Mouse (Mus musculus): ENCODE measurements at regions not wholly inside any gene's neighbourhood (a gene's known extent, or its start where the extent isn't known, plus 50 kb on each side); places are given as distances from the start of the nearest gene placed in this dataset.

DNA sequence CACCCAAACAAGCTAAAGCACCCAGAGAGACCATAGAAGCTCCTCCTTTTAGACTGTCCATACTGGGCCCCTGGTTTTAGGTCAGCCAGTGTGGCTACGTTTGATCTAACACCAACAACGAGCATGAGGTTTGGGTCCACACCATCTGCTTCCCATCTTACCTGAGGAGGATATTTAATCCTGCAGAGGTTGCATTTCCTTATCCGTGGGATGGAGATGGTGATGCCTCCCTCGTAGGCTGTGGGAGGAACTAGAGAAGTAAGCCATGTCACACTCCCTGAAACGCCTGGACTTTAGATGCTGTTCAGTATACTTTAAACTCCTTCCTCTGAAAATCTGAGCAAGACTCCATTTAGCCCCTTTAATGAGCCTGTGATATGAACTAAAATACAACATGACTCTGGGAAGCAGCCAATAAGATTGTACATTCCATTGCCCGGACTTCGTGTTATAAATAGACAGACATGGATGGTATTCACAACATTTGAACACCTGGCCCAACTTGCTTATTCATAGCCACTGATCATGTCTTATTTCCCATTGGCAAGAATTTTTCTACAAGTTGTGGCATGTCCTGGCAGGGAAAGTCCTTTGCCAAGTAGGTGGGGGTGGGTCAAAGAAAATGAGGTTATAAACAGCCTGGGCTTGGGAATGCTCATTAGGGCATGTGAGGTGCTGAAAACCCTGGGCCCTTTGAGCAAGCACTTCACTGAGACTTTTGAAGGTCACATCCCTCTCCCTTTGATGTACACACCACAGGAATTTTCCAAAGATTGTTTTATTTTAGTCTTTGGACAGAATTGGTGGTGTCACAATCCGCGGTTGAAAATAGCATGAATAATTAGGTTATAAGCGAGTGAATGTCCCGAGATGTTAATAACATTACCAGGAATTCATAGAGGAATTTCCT, 89.7 kb upstream of the Pgrmc2 start:
- DNase-seq = no peak

- DNase-seq = no peak
Measured at GRCm38 (mm10) chr3:41171772-41172171, 88.9 kb upstream of the Pgrmc2 start.

GRCm38 (mm10) chr3:41171310-41171709, 88.5 kb upstream of the Pgrmc2 start:
- no peak for DNase-seq

DNA sequence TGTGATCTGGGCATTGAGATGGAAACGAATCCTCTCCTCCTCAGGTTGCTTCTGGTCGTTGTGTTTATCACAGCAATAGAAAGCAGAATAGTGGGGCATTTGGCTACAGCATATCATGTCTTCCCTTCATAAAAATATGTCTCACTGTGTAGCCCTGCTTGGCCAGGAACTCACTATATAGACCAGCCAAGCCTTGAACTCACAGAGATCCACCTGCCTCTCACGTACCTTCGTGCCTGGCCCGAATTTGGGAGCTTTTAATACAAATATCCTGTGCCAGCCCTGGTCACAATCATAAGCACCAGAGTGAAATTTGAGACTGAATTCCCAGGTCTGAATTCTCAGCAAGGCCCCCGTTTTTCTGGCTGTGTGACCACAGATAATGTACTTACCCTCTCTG, 87.7 kb upstream of the Pgrmc2 start:
- DNase-seq = no peak

- no peak for DNase-seq
Measured at GRCm38 (mm10) chr3:41169430-41169829, 86.6 kb upstream of the Pgrmc2 start.

- no peak for DNase-seq
Measured at GRCm38 (mm10) chr3:41168181-41168967, 85.5 kb upstream of the Pgrmc2 start.

DNA sequence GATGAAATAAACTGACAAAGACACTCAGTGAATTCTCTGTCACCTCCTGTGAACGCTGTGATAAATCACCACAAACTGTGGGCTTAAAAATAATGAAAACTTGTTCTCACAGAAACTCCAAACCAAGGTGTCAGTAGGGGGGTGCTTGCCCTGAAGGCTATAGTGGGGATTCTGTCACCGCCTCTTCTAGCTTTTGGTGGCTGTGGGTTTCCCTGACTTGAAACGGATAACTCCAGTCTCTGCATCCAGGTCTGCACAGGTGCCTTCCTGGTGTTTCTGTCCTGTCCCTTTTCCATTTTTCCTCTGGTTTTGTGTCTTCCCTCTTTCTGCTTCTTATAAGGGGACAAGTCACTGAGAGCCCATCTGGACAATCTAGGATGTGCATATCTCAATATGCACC, 84.6 kb upstream of the Pgrmc2 start:
- DNase-seq = no peak

DNA sequence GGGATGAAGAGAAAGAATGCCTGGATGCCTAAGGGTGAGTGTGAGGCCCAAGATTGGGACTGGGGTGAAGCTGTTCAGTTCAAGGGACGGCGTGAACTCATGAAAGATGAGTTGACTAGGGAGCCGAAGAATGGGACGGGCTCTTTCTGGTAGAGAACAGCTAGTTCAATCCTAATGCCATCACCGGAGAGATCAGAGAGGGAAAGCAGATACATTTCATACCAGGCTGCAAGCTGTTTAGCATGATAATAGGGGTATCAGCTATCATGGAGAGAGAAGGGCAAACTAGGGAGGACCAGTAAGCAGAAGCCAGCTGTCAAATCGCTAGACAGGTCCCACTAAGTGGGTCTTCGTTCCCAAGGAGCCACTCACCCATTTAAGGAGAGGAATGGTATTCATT, 81.9 kb upstream of the Pgrmc2 start:
- no peak for DNase-seq

DNA sequence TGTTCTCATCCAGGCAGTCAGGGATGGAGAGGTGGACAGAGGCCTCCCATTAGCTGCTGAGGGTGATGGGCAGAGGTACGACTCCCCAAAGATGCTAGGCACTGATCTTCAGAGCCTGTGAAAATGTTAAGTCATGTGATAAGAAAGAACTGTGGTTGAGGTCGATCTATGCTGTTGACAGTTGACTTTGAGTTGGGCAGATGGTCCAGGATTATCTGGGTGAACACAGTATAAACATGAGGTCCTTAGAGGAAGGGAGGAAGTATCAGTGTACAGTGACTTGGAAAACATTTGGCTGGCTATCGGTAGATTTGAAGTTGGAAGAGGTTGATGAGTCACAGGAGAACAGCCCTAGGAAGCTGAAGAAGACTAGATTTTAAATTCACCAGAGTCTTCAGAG, 80.9 kb upstream of the Pgrmc2 start:
- DNase-seq = no peak

GRCm38 (mm10) chr3:41162514-41162913, 79.7 kb upstream of the Pgrmc2 start:
- DNase-seq = no peak

GRCm38 (mm10) chr3:41160648-41161047, 77.8 kb upstream of the Pgrmc2 start:
- DNase-seq = no peak

GRCm38 (mm10) chr3:41158314-41158973, 75.6 kb upstream of the Pgrmc2 start:
- DNase-seq = no peak

- DNase-seq = no peak
Measured at GRCm38 (mm10) chr3:41157428-41157827, 74.6 kb upstream of the Pgrmc2 start.

DNA sequence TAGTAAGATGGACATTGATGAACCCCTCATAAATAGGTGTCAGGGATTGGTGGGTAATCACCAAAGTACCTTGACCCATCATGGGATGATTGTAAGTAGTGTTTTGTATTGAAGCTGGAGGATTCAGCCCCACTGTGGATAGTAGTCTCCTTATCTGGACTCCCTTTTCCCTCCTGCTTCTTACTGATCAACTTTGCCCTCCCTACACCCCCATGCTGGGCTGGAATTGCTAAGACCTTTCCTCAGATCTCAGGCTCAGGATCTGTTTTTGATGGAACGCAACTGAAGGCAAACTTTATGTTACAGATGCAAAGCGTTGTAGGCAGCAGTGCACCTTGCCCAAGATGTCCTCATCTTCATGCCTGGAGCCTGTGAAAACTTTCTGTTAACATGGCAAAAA, 73.7 kb upstream of the Pgrmc2 start:
- no peak for DNase-seq

DNA sequence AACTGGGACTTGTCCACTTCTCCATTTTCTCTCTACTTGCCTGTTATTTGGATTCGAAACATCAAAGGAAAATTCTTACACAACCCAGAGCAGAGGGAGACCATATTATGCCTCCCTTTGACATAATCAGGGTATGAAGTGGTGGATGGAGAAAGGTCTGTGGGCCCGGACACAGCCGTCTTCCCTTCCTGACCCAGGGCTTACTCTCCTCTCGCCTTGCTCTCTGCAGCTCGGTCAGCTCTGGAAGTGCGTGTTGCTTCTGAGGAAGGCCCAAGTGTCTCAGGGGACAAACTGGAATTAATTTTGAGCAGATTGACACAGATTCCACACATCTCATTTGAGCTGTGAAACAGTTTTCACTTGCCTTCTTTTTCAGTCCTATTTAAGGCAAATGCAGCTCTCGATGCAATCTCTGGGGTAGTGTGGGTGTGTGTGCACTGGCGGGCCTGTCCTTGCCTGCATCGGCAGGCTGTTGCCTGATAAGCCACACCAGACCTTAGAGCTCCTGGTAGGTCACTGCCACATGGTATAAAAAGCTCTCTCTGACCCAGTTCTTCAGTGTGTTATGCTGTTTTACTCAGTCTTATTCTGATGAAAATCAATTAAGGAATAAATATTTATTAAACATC, 72.4 kb upstream of the Pgrmc2 start:
- no peak for DNase-seq

DNA sequence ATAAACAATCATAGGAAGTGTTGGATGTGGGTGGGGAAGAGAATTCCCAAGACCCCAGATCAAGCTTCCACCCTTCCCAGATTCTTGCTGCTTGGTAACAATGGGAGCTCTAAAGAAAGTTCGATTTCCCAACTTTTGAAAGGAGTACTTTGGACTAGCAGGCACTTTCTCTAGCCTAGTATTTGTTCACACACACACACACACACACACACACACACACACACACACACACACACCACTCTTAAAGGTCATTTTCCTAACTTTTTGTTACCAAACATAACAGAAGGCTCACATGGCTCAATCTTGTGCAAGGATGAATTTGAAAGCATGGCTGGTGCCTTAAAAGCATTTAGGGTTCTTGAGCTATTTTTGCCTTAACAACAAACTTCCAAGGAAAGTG, 71.6 kb upstream of the Pgrmc2 start:
- DNase-seq = no peak

- DNase-seq = no peak
Measured at GRCm38 (mm10) chr3:41151989-41152388, 69.1 kb upstream of the Pgrmc2 start.

- no peak for DNase-seq
Measured at GRCm38 (mm10) chr3:41140391-41140790, 57.5 kb upstream of the Pgrmc2 start.

DNA sequence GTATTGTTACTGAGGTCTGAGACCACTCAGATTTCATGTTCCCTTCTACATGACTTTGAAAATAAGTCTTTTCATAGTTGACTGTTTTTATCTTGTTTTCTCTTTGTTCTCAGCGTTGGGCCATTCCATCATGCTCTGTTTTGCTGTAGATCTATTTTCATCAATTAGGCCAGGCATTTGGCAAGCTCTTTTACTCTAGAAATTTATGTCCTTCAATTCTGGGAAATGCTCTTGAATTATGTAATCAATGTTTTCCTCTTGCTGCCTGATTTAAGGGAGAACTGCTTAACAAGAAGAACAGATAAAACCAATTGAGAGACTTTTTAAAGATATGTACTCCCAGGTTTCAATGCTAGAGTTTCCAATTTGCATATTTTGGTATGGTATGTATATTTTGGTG, 55.1 kb upstream of the Pgrmc2 start:
- DNase-seq = no peak

DNA sequence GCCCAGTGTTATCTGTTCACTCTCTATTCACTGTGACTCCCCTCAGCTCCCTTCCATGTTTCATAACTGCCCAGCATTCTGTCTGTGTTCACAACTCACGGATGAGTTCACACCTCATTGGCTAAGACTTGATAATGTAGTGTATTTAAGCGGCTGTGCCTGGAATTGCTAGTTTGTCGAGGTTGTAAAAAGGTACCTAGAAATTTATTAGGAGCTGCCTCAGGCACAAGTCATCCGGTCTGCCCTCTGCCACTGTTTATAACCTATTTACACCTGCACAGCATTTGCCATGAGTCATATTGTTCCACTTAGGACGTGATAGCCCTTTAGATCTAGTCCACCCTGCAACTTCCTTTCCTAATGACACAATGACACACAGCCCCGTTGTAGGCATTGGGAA, 50.0 kb upstream of the Pgrmc2 start:
- DNase-seq = peak; percentile 47
